Mouse (Mus musculus) intestine, embryonic 16.5 days (tissue): ENCODE measurements at regions not wholly inside any gene's neighbourhood (a gene's known extent, or its start where the extent isn't known, plus 50 kb on each side); places are given as distances from the start of the nearest gene placed in this dataset.

Experiments
- ATAC-seq: fragments of 200-750 bp; cut with Nextera tagmentation; 2 replicates; pipeline ENCODE4 v1.8.0; 2017; ENCODE audit warnings: moderate TSS enrichment, moderate library complexity
- H3K27ac ChIP-seq: fragments of 300-500 bp; sonication (generic); 2 replicates; pipeline ENCODE4 v1.5.1; 2014; ENCODE audit warnings: mild to moderate bottlenecking, low read length
- H3K27me3 ChIP-seq: fragments of 300-500 bp; sonication (generic); replicated peaks from 2 replicates; pipeline ENCODE4 v1.6.1; 2014; ENCODE audit warnings: low read length, control low read depth, mixed read lengths; ENCODE audit not compliant: control insufficient read depth, insufficient read depth
- H3K36me3 ChIP-seq: fragments of 300-500 bp; sonication (generic); 2 replicates; pipeline ENCODE4 v1.6.1; 2014; ENCODE audit warnings: low read length, control low read depth; ENCODE audit not compliant: control insufficient read depth, insufficient read depth
- H3K4me1 ChIP-seq: fragments of 300-500 bp; sonication (generic); 2 replicates; pipeline ENCODE4 v1.6.1; 2014; ENCODE audit warnings: low read length, control low read depth, mixed read lengths; ENCODE audit not compliant: control insufficient read depth, insufficient read depth
- H3K4me2 ChIP-seq: fragments of 300-500 bp; sonication (generic); 2 replicates; pipeline ENCODE4 v1.6.1; 2014; ENCODE audit warnings: low read depth, low read length, control low read depth
- H3K4me3 ChIP-seq: fragments of 300-500 bp; sonication (generic); 2 replicates; pipeline ENCODE4 v1.5.1; 2014; ENCODE audit warnings: mild to moderate bottlenecking, low read length
- H3K9ac ChIP-seq: fragments of 300-500 bp; sonication (generic); 2 replicates; pipeline ENCODE4 v1.6.1; 2014; ENCODE audit warnings: low read depth, low read length
- H3K9me3 ChIP-seq: fragments of 300-500 bp; sonication (generic); 2 replicates; pipeline ENCODE4 v1.6.1; 2016; ENCODE audit warnings: low read length, control low read depth; ENCODE audit not compliant: control insufficient read depth
- WGBS: fragments of 180-500 bp; shearing (Covaris S2); extraction: QIAGEN DNeasy Blood & Tissue Kit; methylation state at CpG from one replicate; pipeline ENCODE4 v1.1.7; 2014; 5-methylcytosine and 5-hydroxymethylcytosine counted together

GRCm38 (mm10) chr19:51102411-51102810 is 424.0 kb upstream of the Sorcs1 start:
- Histone ChIP-seq H3K27me3 (no peaks in the 10 kb centered on the region), H3K4me2 (no peak overlapping the region), H3K36me3 (no peaks in the 10 kb centered on the region), H3K27ac (no peak overlapping the region), H3K9ac (no peak overlapping the region), H3K4me3 (no peak overlapping the region), H3K4me1 (no peaks in the 10 kb centered on the region), H3K9me3 (no peaks in the 10 kb centered on the region; the same call in 1 of the 2 replicates)
- WGBS, result 77% methylated on average over 3 of the region's 3 CpGs
- ATAC-seq, result no peak

DNA sequence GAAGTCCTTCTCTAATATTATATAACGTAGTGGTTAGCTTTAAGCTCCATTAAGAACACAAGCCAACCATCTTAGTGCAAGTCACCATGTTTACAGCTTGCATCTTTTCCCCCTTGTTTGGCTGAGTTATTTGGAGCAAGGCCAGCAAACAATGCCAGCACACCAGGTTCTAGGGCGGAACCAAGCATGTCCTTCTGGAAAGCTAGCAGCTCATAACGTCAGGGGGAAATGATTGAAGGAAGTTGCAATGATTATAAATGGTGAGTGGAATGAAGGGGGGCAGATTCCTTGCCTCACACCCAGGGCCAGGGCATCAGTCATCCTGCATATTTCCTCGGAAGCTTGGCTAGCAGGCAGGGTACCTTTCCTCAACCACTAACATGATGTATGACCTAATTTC is 396.3 kb upstream of the Sorcs1 start:
- Histone ChIP-seq H3K4me1 (no peaks in the 10 kb centered on the region), H3K9ac (no peak overlapping the region), H3K9me3 (no peaks in the 10 kb centered on the region), H3K36me3 (no peaks in the 10 kb centered on the region), H3K27me3 (no peaks in the 10 kb centered on the region), H3K4me3 (no peak overlapping the region), H3K27ac (no peak overlapping the region), H3K4me2 (no peak overlapping the region)
- no peak for ATAC-seq
- WGBS, result 59% methylated on average over 4 of the region's 4 CpGs

DNA sequence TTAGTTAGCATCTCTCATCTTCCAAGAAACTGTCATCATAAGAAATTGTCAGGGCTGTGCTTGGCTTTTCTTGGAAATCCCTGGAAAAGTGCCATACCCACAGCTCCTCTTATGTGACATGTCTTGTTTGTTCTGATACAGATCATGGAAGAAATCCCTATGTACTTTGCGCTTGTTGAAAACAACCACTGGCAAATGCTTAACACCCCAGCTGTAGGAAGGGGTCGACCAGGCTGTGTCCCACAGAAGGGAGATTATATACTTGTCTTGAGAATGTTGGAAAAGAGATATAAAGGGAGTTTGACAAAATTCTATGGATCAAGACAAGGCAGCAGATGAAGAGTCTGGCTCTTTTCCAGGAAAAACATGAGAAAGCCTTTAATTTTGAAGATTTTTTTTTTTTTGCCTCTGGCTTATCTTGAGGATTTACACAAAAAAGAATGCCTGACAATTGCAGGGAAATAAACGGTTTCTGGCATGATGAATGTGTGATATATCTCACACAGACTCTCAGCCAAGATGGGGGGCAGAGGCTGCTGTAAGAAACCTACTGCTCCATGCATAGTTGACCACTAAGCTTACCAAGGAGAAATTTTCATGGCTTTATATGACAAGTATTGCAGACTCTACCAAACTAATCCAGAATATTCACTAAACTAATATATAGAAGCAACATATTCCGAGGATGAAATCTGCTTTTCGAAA is 381.7 kb upstream of the Sorcs1 start:
- Histone ChIP-seq H3K4me1 (no peaks in the 10 kb centered on the region), H3K9ac (no peak overlapping the region), H3K27ac (no peak overlapping the region), H3K36me3 (no peaks in the 10 kb centered on the region), H3K4me3 (no peak overlapping the region), H3K9me3 (no peaks in the 10 kb centered on the region), H3K4me2 (no peak overlapping the region), H3K27me3 (no peaks in the 10 kb centered on the region)
- WGBS, result 60% methylated on average over 5 of the region's 5 CpGs
- ATAC-seq, result no peak

DNA sequence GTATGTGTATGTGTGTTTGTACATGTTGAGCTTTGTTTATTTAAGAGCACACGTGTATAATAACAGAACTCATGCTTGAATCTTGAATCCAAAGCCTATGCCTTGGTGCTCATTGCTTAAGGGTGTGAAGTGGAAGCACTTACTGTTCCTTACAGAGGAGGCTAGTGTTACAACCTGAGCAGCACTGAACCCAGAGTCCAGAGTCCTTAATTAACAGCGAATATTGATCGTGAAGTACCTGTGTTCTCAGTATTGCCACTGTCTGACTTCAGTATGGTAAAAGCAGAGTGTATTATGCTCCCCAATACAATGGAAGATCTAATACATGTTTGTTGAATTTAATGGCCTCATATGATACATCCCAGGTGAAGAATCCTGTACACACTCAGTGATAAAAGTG is 365.1 kb upstream of the Sorcs1 start:
- peak; percentile 59; the same call in 1 of the 2 replicates for ATAC-seq
- Histone ChIP-seq H3K4me1 (no peaks in the 10 kb centered on the region), H3K4me2 (no peak overlapping the region), H3K9ac (no peak overlapping the region), H3K27ac (no peak overlapping the region), H3K4me3 (no peak overlapping the region), H3K27me3 (no peaks in the 10 kb centered on the region), H3K9me3 (no peaks in the 10 kb centered on the region), H3K36me3 (no peaks in the 10 kb centered on the region)
- 81% methylated on average over 3 of the region's 3 CpGs for WGBS

- Histone ChIP-seq H3K4me1 (no peaks in the 10 kb centered on the region), H3K27me3 (no peaks in the 10 kb centered on the region), H3K9ac (no peak overlapping the region), H3K4me2 (no peak overlapping the region), H3K27ac (no peak overlapping the region), H3K9me3 (no peaks in the 10 kb centered on the region), H3K36me3 (no peaks in the 10 kb centered on the region), H3K4me3 (no peak overlapping the region)
- ATAC-seq, result no peak
These were observed 316.0 kb upstream of the Sorcs1 start for GRCm38 (mm10) chr19:50994471-50994870.

GRCm38 (mm10) chr19:50971066-50971465 is 292.6 kb upstream of the Sorcs1 start:
- no peaks in the 10 kb centered on the region for H3K36me3 ChIP-seq
- H3K9me3 ChIP-seq, result no peaks in the 10 kb centered on the region
- no peak overlapping the region for H3K9ac ChIP-seq
- no peak for ATAC-seq
- no peaks in the 10 kb centered on the region for H3K4me1 ChIP-seq
- H3K27me3 ChIP-seq, result no peaks in the 10 kb centered on the region
- H3K4me2 ChIP-seq, result no peak overlapping the region
- 76% methylated on average over 1 of the region's 1 CpGs for WGBS
- H3K27ac ChIP-seq, result no peak overlapping the region
- H3K4me3 ChIP-seq, result no peak overlapping the region

DNA sequence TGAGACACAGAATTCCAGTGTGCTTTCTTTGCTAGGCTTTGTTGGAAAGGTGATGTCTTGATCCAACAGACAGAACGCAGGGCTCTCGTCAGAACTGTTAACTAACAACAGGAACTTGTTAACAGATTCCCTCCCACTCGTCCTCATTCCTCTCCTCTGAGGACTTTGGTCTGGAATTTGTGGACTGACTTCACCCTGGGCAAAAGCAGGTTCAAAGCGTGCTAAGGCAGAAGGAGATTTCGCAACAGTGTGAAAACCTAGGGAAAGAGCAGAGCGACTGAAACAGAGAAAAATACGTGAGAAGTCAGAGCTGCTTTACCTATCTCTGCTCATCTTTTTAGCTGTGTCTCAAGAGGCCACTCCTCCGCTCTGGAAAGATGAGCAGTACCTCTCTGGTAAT is 283.5 kb upstream of the Sorcs1 start:
- 40% methylated on average over 8 of the region's 8 CpGs for WGBS
- Histone ChIP-seq H3K4me3 (no peak overlapping the region), H3K36me3 (no peaks in the 10 kb centered on the region), H3K27me3 (no peaks in the 10 kb centered on the region), H3K27ac (no peak overlapping the region), H3K4me2 (no peak overlapping the region), H3K4me1 (no peaks in the 10 kb centered on the region), H3K9ac (no peak overlapping the region), H3K9me3 (no peaks in the 10 kb centered on the region)
- peak; percentile 81 for ATAC-seq

DNA sequence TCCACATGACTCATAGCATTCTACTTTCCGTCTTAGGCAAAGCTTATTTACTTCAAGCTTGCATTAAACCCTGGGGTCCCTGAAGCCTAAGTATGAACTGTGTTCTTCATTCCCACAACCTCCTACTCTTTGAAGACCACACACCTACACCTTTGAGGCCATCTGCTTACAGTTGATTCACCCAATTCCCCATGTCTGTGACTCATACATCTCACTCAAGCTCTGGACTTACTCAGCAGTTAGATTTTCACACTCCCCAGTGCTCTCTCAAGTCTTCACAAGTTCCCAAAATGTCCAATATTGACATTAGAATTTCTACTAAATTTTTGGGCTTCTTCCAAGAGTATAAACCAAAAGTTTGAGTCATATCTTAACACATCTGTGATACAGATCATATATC is 266.6 kb upstream of the Sorcs1 start:
- Histone ChIP-seq H3K4me1 (no peaks in the 10 kb centered on the region), H3K4me2 (no peak overlapping the region), H3K27me3 (no peaks in the 10 kb centered on the region), H3K27ac (no peak overlapping the region), H3K4me3 (no peak overlapping the region), H3K36me3 (no peaks in the 10 kb centered on the region), H3K9ac (no peak overlapping the region), H3K9me3 (no peaks in the 10 kb centered on the region)
- ATAC-seq, result no peak
- WGBS, result 63% methylated on average over 1 of the region's 1 CpGs

DNA sequence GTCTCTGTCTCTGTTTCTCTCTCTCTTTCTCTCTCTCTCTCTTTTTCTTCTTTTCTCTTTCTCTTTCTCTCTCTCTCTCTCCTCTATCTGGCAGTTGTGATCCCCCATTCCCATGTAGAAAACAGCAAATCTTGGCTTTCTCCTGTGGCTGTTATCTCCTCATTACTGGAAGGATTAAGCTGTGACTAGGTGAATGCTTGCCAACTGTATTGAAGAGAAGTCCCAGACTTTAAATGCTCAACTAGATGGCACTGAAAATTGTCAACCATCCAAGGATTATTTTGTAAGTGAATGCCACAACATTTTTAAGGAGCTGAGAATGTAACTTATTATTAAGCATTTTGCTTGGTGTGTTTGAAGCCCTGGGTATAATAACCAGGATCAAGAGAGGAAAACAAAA is 233.2 kb upstream of the Sorcs1 start:
- H3K27ac ChIP-seq, result no peak overlapping the region
- no peak for ATAC-seq
- H3K27me3 ChIP-seq, result no peaks in the 10 kb centered on the region
- no peak overlapping the region for H3K4me3 ChIP-seq
- H3K9me3 ChIP-seq, result no peaks in the 10 kb centered on the region
- no peaks in the 10 kb centered on the region for H3K36me3 ChIP-seq
- H3K4me2 ChIP-seq, result no peak overlapping the region
- no peak overlapping the region for H3K9ac ChIP-seq
- no peaks in the 10 kb centered on the region for H3K4me1 ChIP-seq

DNA sequence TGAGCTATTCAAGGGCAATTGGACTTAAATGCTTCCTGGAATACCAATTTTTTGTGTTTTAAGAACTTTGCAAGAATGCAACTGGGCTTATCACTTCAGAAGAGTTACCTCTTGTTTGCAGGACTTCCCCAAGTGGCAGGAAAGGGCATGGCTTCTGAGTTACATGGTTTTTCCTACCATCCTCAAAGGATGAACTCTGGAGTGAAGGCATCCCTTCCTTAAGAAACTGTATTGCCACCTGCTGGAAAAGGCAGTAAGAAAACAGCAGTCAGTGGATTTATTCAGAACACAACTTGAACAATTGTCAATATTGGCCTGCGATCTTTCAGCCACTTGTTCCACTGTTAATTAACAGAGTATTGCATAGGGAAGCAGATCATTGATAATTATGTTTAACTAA is 232.2 kb upstream of the Sorcs1 start:
- Histone ChIP-seq H3K4me2 (no peak overlapping the region), H3K9ac (no peak overlapping the region), H3K27ac (no peak overlapping the region), H3K4me1 (no peaks in the 10 kb centered on the region), H3K27me3 (no peaks in the 10 kb centered on the region), H3K36me3 (no peaks in the 10 kb centered on the region), H3K9me3 (no peaks in the 10 kb centered on the region), H3K4me3 (no peak overlapping the region)
- WGBS, result 76% methylated on average over 1 of the region's 1 CpGs
- ATAC-seq, result no peak
